Mouse (Mus musculus): Measurements from ENCODE around the gene Igf1r.

DNA sequence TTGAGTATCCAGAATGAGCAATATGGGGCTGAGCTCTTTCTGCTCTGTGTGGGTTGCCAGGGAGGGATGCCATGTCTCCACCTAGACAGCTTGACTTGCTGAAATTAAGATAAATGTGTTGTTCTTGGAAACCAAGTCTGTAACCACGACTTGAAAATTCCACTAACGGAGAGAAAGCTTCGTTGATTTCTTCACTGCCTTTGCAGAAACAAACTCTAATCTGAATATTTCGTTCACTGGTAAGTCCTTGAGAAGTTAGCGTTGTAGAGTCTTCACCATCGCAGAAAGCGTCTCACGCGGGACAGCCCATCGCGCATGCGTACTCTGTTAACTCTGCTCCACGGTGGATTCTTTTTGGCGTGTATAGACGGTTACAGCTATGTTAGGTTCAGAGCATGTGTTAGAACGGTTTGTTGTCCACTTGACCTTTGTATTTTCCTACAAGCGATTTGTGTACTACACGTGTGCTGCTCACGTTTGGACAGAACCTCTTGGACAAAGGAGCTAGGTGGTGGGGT, 327.8 kb downstream of the Igf1r start:
- TF ChIP-seq CTCF (IDR thresholded peaks at IDR 0.05; ENCODE audit: control insufficient read depth, insufficient read depth, low read length) (no peak), POLR2A (IDR thresholded peaks at IDR 0.05; ENCODE audit: borderline replicate concordance, control insufficient read depth, low read depth, low read length) (no peak)
